Mouse (Mus musculus) testis, adult 2 months (tissue): Measurements from ENCODE around the gene Card9. TPM values are rescaled to one million over a fixed set of nuclear protein-coding genes. Genes with fewer than 3 reads are reported as not detected.

Experiments
- H3K27ac ChIP-seq: fragments of 200-500 bp; 2 replicates; pipeline ENCODE4 v1.5.1; 2012; ENCODE audit warnings: low read depth, low read length; ENCODE audit not compliant: control insufficient read depth, insufficient read depth
- H3K27me3 ChIP-seq: fragments of 200-500 bp; 2 replicates; pipeline ENCODE4 v1.6.1; 2012; ENCODE audit warnings: mild to moderate bottlenecking, low read length, moderate library complexity; ENCODE audit not compliant: control insufficient read depth, insufficient read depth
- H3K36me3 ChIP-seq: fragments of 200-500 bp; 2 replicates; pipeline ENCODE4 v1.6.1; 2012; ENCODE audit warnings: mild to moderate bottlenecking, low read length; ENCODE audit not compliant: control insufficient read depth, insufficient read depth
- H3K4me1 ChIP-seq: fragments of 200-500 bp; 2 replicates; pipeline ENCODE4 v1.6.1; 2012; ENCODE audit warnings: low read length; ENCODE audit not compliant: control insufficient read depth, insufficient read depth
- H3K4me3 ChIP-seq: fragments of 200-500 bp; 2 replicates; pipeline ENCODE4 v1.5.1; 2012; ENCODE audit warnings: low read depth, mild to moderate bottlenecking, low read length, moderate library complexity, mixed read lengths; ENCODE audit not compliant: control insufficient read depth
- CTCF ChIP-seq: fragments of 200-500 bp; IDR thresholded peaks from 2 replicates; pipeline ENCODE4 v1.5.1; 2012; ENCODE audit warnings: low read depth, mild to moderate bottlenecking, inconsistent platforms, low read length, moderate library complexity; ENCODE audit not compliant: control insufficient read depth, insufficient read depth, insufficient replicate concordance
- POLR2A ChIP-seq: fragments of 200-500 bp; IDR thresholded peaks from 2 replicates; pipeline ENCODE4 v1.6.1; 2012; ENCODE audit warnings: low read depth, mild to moderate bottlenecking, inconsistent platforms, low read length, moderate library complexity; ENCODE audit not compliant: control insufficient read depth
- polyA plus RNA-seq: library from polyadenylated mRNA; depleted of rRNA; stranded (reverse); fragments of >200 nt; gene quantifications from 2 replicates; pipeline ENCODE4 v1.2.3, GENCODE M21; 2012; rRNA removed

Gene Card9
- polyA plus RNA-seq, 1 experiment = 0.75 TPM

GRCm38 (mm10) chr2:26313394-26313793 lies 47.3 kb downstream of the Card9 start:
- no peak for TF ChIP-seq CTCF
- no peak for TF ChIP-seq POLR2A
- Histone ChIP-seq H3K4me1 (peaks cover 16% of the 10 kb centered on the region), H3K36me3 (no peaks in the 10 kb centered on the region)

GRCm38 (mm10) chr2:26312812-26313211 lies 47.9 kb downstream of the Card9 start:
- H3K36me3 ChIP-seq = no peaks in the 10 kb centered on the region
- no peaks in the 10 kb centered on the region for H3K27me3 ChIP-seq
- TF ChIP-seq CTCF (peak; percentile 34; the same call in 1 of the 2 replicates), POLR2A (no peak)
- peaks cover 16% of the 10 kb centered on the region for H3K4me1 ChIP-seq
- no peak overlapping the region for H3K27ac ChIP-seq
- no peak overlapping the region for H3K4me3 ChIP-seq

More at GRCm38 (mm10) chr2:26313394-26313793, 47.3 kb downstream of the Card9 start:
- H3K4me3 ChIP-seq = no peak overlapping the region
- peak overlapping the region; percentile 40 for H3K27ac ChIP-seq
- no peaks in the 10 kb centered on the region for H3K27me3 ChIP-seq

- Histone ChIP-seq H3K4me3 (no peak overlapping the region), H3K27ac (no peak overlapping the region), H3K27me3 (no peaks in the 10 kb centered on the region), H3K4me1 (peaks cover 16% of the 10 kb centered on the region), H3K36me3 (no peaks in the 10 kb centered on the region)
- TF ChIP-seq CTCF = no peak
- TF ChIP-seq POLR2A = no peak
Observed at GRCm38 (mm10) chr2:26311936-26312335, 48.8 kb downstream of the Card9 start.

GRCm38 (mm10) chr2:26309739-26310138 lies 51.0 kb downstream of the Card9 start:
- Histone ChIP-seq H3K27me3 (no peaks in the 10 kb centered on the region), H3K27ac (peak overlapping the region; percentile 43; the same call in 1 of the 2 replicates), H3K4me3 (no peak overlapping the region), H3K4me1 (peaks cover 8% of the 10 kb centered on the region), H3K36me3 (no peaks in the 10 kb centered on the region)
- TF ChIP-seq CTCF = no peak
- no peak for TF ChIP-seq POLR2A

GRCm38 (mm10) chr2:26306702-26307101 lies 54.0 kb downstream of the Card9 start:
- Histone ChIP-seq H3K27ac (no peak overlapping the region), H3K36me3 (no peaks in the 10 kb centered on the region), H3K4me1 (no peaks in the 10 kb centered on the region; the same call in 1 of the 2 replicates), H3K27me3 (no peaks in the 10 kb centered on the region), H3K4me3 (no peak overlapping the region)
- TF ChIP-seq POLR2A (no peak), CTCF (no peak)

GRCm38 (mm10) chr2:26305555-26305954 lies 55.2 kb downstream of the Card9 start:
- no peak for TF ChIP-seq POLR2A
- no peak for TF ChIP-seq CTCF
- no peaks in the 10 kb centered on the region for H3K4me1 ChIP-seq
- no peaks in the 10 kb centered on the region for H3K27me3 ChIP-seq
- H3K4me3 ChIP-seq = no peak overlapping the region
- H3K27ac ChIP-seq = no peak overlapping the region
- H3K36me3 ChIP-seq = no peaks in the 10 kb centered on the region

- H3K27me3 ChIP-seq = no peaks in the 10 kb centered on the region
- no peak overlapping the region for H3K27ac ChIP-seq
Observed at GRCm38 (mm10) chr2:26304711-26305110, 56.0 kb downstream of the Card9 start.

More at GRCm38 (mm10) chr2:26304711-26305110, 56.0 kb downstream of the Card9 start:
- TF ChIP-seq POLR2A (no peak), CTCF (no peak)
- H3K36me3 ChIP-seq = no peaks in the 10 kb centered on the region
- no peak overlapping the region for H3K4me3 ChIP-seq
- peaks cover 2% of the 10 kb centered on the region; the same call in 1 of the 2 replicates for H3K4me1 ChIP-seq

Other genes with a start within 250 kb of the Card9 start
- gene Nacc2, start 237.7 kb downstream of the Card9 start, polyA plus RNA-seq = 5.2 and 5.3 TPM in 2 replicates
- gene Lhx3, start 152.6 kb downstream of the Card9 start, polyA plus RNA-seq = 0.20 and 0.65 TPM in 2 replicates
- gene Qsox2, start 123.4 kb downstream of the Card9 start, polyA plus RNA-seq = 26.3 and 33.0 TPM in 2 replicates
- 90.3 and 101 TPM in 2 replicates for gene Ccdc187, start 66.4 kb downstream of the Card9 start, polyA plus RNA-seq
- gene Gpsm1, start 45.4 kb downstream of the Card9 start, polyA plus RNA-seq = 16.6 and 20.5 TPM in 2 replicates
- gene Dnlz, start 8.8 kb downstream of the Card9 start, polyA plus RNA-seq = 6.2 and 6.5 TPM in 2 replicates
- gene Snapc4, start 19.7 kb upstream of the Card9 start, polyA plus RNA-seq = 20.2 and 22.5 TPM in 2 replicates
- 388 and 401 TPM in 2 replicates for gene Entr1, start 28.4 kb upstream of the Card9 start, polyA plus RNA-seq
- 65.5 and 74.1 TPM in 2 replicates for gene Pmpca, start 28.4 kb upstream of the Card9 start, polyA plus RNA-seq
- gene Inpp5e, start 48.3 kb upstream of the Card9 start, polyA plus RNA-seq = 67.3 and 71.0 TPM in 2 replicates
- 58.1 and 58.6 TPM in 2 replicates for gene Sec16a, start 84.3 kb upstream of the Card9 start, polyA plus RNA-seq
- gene Notch1, start 155.7 kb upstream of the Card9 start, polyA plus RNA-seq = 3.0 TPM in 2 replicates
- 27.4 and 41.2 TPM in 2 replicates for gene Egfl7, start 219.1 kb upstream of the Card9 start, polyA plus RNA-seq
- gene Gm20532, start 225.7 kb upstream of the Card9 start, polyA plus RNA-seq = not detected in 2 replicates
- 223 and 249 TPM in 2 replicates for gene Agpat2, start 243.5 kb upstream of the Card9 start, polyA plus RNA-seq